Mouse (Mus musculus): ENCODE results near the gene Ddit4l.
A peak's percentile ranks its signal among the peaks of the same experiment; 100 is the strongest.
"Not testable (repeated sequence)": the region's sequence is repeated elsewhere in the genome, so short reads cannot be mapped to it uniquely, and the experiment has no call there.

Ddit4l gene

GRCm38 (mm10) chr3:137621312-137621711, at the start of gene Ddit4l:
Gene Ddit4l (plus strand): TSS chr3:137621612.
- not testable (repeated sequence) for DNase-seq

DNA sequence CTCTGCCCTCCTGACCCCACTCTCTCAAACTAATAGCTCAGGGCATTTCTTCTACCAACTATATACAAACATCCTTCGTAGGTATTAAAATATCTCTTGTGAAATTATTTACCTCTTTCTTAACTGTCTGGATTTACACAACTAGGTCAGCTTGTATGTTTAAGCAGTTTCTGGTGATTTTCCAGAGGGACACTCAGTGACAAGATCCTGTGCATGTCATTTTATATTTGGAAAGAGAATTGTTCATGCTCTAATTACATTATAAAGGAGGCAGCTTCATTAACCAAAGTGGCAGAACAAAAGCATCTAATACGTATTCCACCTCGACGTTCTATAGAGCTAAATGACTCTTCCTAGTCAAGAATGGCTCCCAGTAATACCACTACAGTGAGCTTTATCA, 45.3 kb upstream of the Ddit4l start:
- DNase-seq: no peak

DNA sequence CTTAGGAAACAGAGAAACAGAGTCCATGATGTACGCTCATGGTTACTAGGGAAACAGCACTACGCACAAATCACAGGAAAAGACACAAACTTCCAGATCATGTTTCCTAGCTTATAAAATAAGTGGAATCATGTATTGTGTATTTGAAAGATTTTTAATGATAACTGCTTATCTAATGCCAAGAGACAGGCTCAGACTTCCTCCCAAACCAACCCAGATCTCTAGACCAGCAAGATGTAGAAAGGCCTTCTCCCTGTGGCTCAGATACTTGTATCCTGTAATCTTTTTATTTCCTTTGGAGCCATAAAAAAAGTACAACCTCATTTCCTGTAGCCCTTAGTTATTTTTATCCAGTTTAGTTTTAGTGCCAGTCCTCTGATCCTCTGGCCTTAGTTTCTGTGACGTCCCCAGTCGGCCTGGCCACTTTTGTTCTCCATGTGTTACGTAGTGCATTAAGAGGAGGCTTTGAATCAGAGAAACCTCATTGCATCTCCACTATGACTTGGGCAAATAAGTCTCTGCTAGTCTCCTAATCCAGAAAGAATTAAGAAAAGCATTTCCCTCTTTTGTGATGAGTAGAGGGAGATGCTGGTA, 34.9 kb upstream of the Ddit4l start:
- no peak for DNase-seq

- no peak for DNase-seq
Observed at GRCm38 (mm10) chr3:137589811-137590210, 31.6 kb upstream of the Ddit4l start.

DNA sequence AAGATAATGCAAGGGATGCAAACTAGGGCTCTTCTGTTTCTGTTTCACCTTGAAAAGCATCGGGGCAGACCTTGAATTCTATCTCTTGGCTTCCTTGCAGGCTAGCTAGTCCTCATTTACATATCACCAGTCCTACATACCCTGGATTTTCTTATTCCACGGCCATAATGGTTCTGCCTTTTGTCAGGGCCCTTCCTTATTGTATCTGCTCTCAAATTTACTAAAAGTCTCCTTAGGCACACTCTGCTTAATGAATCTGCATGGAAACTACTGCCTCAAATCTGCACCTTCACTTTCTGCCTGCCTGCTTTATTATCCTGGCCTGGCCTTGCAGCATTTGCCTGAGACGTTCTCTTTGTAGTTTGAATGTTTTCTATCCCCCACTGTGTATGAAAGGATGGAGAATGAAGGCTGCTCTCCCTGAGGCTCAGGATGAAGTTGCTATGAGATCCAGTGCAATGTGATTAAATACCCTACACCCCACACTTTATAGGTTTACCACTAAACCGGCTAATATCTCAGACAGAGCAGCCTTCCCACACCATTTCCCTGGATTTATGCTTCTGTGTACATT, 27.0 kb upstream of the Ddit4l start:
- DNase-seq: no peak

GRCm38 (mm10) chr3:137608918-137609435, 12.4 kb upstream of the Ddit4l start:
- no peak for DNase-seq

DNA sequence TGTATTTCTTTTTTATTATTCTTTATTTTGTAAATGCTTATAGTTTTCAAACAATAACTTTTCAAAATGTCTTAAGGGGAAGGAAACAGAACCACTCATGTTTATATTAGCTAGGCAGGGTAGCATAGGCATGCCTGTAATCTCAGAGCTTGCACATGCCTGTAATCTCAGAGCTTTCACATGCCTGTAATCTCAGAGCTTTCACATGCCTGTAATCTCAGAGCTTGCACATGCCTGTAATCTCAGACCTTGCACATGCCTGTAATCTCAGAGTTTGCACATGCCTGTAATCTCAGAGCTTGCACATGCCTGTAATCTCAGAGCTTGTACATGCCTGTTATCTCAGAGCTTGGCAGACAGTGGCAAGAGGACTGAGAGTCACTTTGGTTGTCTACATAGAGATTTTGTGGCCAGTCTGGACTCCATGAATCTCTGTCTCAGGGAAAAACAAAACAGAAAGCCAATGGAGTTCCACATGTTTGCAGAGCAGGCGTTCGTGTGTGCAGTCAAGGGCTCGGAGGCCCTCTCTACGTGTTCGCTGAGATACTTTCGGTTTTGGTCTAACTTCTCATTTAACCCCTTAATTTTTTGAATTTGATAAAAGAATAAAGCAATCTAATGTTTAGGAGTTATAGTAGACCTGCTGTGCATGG, 10.8 kb upstream of the Ddit4l start:
- no peak for DNase-seq

DNA sequence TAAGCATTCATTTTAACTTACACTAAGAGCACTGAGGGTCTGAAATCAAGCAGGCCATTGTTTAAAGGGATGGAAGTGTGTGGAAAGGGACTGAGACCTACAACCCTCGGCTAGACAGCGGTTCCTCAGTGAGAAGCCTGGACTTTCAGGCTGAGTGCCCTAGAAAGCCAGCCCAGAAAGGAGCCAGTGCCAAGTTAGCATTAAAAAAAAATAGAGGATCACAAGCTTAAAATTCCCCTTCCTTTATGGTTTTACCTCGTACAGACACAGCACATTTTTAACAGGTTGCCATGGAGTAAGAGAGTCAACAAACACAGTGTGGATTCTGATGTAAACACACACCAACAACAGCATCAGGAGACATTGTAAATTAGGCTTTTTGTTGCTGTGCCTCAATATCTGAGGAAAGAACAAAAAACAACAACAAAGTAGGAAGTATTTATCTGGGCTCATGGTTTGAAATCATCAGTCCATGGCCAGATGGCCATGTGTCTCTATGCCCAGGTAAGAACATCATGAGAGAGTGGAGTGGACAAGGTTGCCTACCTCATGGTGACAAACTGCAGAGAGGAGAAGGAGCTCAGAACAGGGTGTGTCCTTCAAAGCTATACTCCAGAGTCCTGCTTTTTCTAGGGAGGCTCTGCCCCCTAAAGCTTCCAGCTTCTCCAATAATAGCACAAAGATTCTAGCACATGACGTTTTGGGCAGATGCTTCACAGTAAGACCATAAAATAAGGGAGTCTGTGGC, 10.1 kb upstream of the Ddit4l start:
- DNase-seq: no peak

DNA sequence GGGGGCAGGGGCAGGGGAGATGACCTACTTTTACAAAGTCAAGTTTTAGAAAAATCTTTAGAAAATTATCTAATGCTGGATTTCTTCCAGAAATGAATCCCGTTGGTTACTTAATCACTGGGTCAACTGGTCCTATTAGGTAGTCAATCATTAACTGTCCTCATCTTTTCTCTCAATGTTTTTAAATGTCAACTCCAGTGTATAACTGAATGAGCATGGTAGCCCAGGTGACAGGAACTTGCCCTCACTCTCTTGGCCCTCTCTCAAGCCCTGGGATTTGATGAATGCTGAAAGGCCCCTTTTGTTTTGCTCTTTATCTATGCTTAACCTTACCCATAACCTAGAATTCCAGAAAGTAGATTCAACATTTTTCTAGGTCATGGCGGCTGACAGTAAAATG, 9.4 kb upstream of the Ddit4l start:
- no peak for DNase-seq

- DNase-seq: no peak
Observed at GRCm38 (mm10) chr3:137620540-137620939, 872 bp upstream of the Ddit4l start.

- DNase-seq: no peak
Observed at GRCm38 (mm10) chr3:137622091-137622490, 679 bp downstream of the Ddit4l start.

- DNase-seq: no peak
Observed at GRCm38 (mm10) chr3:137622895-137623580, 1.6 kb downstream of the Ddit4l start.

DNA sequence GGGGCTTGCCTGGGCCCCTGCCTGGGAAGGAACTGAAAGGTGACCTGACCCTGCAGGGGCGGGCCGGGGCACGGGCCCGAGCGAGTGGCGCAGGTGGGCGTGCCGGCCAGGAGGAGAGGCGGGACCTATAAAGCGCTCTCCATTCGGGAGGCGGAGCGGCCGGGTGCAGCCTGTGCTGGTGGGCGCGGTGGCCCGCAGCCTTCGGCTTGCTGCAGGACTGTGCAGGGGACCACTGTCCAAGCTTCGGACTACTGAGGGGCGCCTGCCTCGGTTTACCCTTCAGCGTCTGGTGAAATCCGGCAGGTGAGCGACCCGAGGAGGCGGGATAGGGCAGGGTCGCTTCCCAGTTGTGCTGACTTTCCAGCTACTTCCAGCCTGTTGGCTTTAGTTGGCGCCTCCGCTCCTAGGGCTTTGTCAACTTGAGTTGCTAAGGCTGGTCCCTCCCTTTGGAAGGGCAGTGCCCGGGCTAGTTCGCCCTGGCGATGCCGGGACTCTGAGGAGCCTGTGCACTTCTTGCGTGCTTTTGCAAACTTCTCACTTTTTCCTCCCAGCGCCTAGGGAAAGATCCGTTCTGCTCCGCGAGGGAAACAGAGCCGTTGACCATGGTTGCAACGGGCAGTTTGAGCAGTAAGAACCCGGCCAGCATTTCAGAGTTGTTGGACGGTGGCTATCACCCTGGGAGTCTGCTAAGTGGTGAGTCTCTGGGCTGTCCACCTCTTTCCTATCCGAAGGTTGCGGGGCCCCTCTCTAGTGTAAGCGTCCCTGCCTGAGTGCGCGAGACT, 2.4 kb downstream of the Ddit4l start:
- DNase-seq: peak; percentile 8 to 21

DNA sequence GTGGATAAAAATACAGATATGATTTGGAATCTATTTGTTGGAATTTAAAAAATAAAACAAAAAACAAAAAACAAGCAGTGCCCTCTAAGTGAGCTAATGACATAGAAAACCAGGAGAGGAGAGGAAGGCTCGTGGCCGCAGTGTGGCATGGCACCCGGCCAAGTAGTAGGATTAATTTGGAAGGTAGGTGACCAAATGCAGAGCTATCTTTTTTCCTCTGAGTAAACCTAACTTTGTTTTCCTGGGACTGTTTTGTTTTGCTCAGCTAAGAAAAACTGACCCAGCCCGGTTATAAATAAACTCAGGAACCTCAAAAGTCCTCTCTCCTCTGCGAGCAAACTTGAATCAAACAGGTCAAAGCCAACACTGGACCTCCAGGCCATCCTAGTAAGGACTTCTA, 3.6 kb downstream of the Ddit4l start:
- DNase-seq: peak; percentile 28 to 31

GRCm38 (mm10) chr3:137633726-137634125, 12.3 kb downstream of the Ddit4l start:
- no peak for DNase-seq

DNA sequence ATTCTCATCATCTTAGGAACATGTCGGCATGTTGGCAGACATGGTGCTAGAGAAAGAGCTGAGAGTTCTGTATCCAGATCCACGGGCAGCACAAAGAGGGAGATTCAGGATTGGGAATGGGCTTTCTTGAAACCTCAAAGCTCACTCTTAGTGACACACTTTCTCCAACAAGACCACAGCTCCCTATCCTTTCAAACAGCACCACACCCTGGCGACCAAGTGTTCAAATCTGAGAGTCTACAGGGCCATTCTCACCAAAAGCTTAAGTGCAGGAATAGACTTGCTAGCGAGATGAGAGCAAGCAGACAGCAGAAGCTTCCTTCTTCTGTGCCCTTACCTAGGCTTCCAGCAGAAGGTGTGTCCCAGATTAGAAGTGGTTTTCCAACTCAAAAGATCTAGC, 15.2 kb downstream of the Ddit4l start:
- DNase-seq: no peak

DNA sequence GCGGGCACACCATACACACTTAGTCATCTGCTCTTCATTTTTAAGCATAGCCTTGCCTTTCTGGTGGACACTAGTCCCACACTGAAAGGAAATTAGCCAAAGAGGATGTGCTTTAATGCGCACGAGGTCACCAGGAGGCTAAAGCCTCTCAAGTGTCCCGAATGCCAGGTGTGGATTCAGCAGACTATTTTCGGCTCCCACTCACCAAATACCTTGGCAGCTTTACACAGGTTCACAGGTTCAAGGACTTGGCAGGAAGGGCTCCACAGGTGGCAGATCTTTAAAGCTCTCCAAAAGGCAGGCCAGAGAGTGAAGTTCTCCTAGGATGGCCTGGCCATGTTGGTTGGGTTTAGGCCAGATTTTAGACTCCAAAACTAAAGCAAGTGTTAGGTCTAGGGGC, 19.8 kb downstream of the Ddit4l start:
- no peak for DNase-seq

GRCm38 (mm10) chr3:137642137-137642536, 20.7 kb downstream of the Ddit4l start:
- DNase-seq: no peak

DNA sequence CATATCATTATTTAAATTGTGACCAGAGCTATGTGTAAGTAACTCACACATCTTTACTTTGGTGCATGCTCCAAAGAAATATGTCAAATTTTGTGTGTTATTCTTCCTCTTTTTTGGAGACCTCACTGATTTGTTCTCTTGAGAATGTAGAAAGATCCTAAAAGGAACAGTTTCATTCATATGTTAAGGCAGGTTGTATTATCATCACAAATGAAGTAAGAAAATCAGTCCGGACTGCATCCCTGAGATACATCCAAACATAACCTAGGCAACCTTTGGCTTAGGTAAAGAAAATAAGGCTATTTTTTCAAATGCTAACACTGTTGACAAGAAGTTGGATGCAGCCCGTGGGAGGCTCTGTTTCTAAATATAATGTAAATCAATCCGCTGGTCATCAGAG, 21.2 kb downstream of the Ddit4l start:
- no peak for DNase-seq

DNA sequence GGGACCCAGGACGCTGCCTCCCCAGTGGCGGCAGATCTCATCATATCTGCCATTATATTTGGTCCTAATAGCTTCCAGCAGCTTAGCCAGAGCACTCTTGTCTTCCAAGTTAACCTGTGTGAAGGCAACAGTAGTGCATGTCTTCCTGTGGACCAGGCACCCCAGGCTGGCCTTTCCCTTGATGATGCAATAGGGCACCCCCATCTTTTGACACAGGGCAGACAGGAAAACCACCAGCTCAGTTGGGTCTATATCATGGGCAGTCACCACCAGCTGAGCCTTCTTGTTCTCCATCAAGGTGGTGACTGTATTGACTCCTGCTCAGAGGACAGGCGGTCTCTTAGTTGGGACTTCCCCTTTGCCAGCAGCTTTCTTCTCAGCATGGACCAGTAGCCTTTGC, 22.7 kb downstream of the Ddit4l start:
- no peak for DNase-seq

GRCm38 (mm10) chr3:137644947-137645346, 23.5 kb downstream of the Ddit4l start:
- DNase-seq: no peak

- DNase-seq: no peak
Observed at GRCm38 (mm10) chr3:137647427-137648100, 26.2 kb downstream of the Ddit4l start.
